Mouse (Mus musculus): ENCODE data around the gene Tspan5. TPM values are rescaled to one million over a fixed set of nuclear protein-coding genes. Genes with fewer than 3 reads are reported as not detected.

The Tspan5 gene
- total RNA-seq, 4 experiments from 2014 or later: 171 to 214 (median 184) TPM

GRCm38 (mm10) chr3:138770650-138771331 is 28.8 kb downstream of the Tspan5 start:
- DNase-seq (ENCODE audit: low spot score in 2 of 2): peak; percentile 57 to 65

- no peak for DNase-seq (ENCODE audit: low spot score in 2 of 2)
Measured at GRCm38 (mm10) chr3:138771549-138772333, 29.7 kb downstream of the Tspan5 start.

- no peak for DNase-seq (ENCODE audit: low spot score in 2 of 2)
Measured at GRCm38 (mm10) chr3:138773871-138774606, 32.0 kb downstream of the Tspan5 start.

GRCm38 (mm10) chr3:138774607-138774943 is 32.6 kb downstream of the Tspan5 start:
- DNase-seq (ENCODE audit: low spot score in 2 of 2): no peak

- no peak for DNase-seq (ENCODE audit: low spot score in 2 of 2)
Measured at GRCm38 (mm10) chr3:138775926-138776715, 34.1 kb downstream of the Tspan5 start.

- DNase-seq (ENCODE audit: low spot score in 2 of 2): no peak
Measured at GRCm38 (mm10) chr3:138781492-138781891, 39.5 kb downstream of the Tspan5 start.

GRCm38 (mm10) chr3:138783859-138784640 is 42.1 kb downstream of the Tspan5 start:
- DNase-seq (ENCODE audit: low spot score in 2 of 2): no peak

- DNase-seq (ENCODE audit: low spot score in 2 of 2): no peak
Measured at GRCm38 (mm10) chr3:138784641-138785025, 42.6 kb downstream of the Tspan5 start.

GRCm38 (mm10) chr3:138787758-138788488 is 45.9 kb downstream of the Tspan5 start:
- DNase-seq (ENCODE audit: low spot score in 2 of 2): peak in 1 of 2 experiments; percentile 68

GRCm38 (mm10) chr3:138788489-138788850 is 46.5 kb downstream of the Tspan5 start:
- no peak for DNase-seq (ENCODE audit: low spot score in 2 of 2)

GRCm38 (mm10) chr3:138789275-138789674 is 47.3 kb downstream of the Tspan5 start:
- DNase-seq (ENCODE audit: low spot score in 2 of 2): no peak

- no peak for DNase-seq (ENCODE audit: low spot score in 2 of 2)
Measured at GRCm38 (mm10) chr3:138794533-138794932, 52.5 kb downstream of the Tspan5 start.

- no peak for DNase-seq (ENCODE audit: low spot score in 2 of 2)
Measured at GRCm38 (mm10) chr3:138795951-138796350, 54.0 kb downstream of the Tspan5 start.

- DNase-seq (ENCODE audit: low spot score in 2 of 2): no peak
Measured at GRCm38 (mm10) chr3:138796583-138796982, 54.6 kb downstream of the Tspan5 start.

- DNase-seq (ENCODE audit: low spot score in 2 of 2): peak in 1 of 2 experiments; percentile 57
Measured at GRCm38 (mm10) chr3:138800664-138801411, 58.8 kb downstream of the Tspan5 start.

GRCm38 (mm10) chr3:138801661-138802060 is 59.7 kb downstream of the Tspan5 start:
- no peak for DNase-seq (ENCODE audit: low spot score in 2 of 2)

GRCm38 (mm10) chr3:138802722-138803443 is 60.9 kb downstream of the Tspan5 start:
- DNase-seq (ENCODE audit: low spot score in 2 of 2): no peak

GRCm38 (mm10) chr3:138803444-138804085 is 61.6 kb downstream of the Tspan5 start:
- DNase-seq (ENCODE audit: low spot score in 2 of 2): no peak

Measured in layer of hippocampus, adult 8-10 months (tissue).